Mouse (Mus musculus) embryonic fibroblast, embryonic 13.5 days (primary cell): Measurements from ENCODE around the gene Evpl.

Experiments used
- CTCF ChIP-seq: IDR thresholded peaks from 2 replicates; pipeline ENCODE4 v1.5.1; 2011; ENCODE audit warnings: mild to moderate bottlenecking, control low read depth, low read length, moderate library complexity, borderline replicate concordance; ENCODE audit not compliant: insufficient read depth
- POLR2A ChIP-seq: IDR thresholded peaks from 2 replicates; pipeline ENCODE4 v1.6.1; 2011; ENCODE audit warnings: low read depth, mild to moderate bottlenecking, control low read depth, low read length, moderate library complexity

GRCm38 (mm10) chr11:116272589-116273468, 35.0 kb upstream of the Evpl start:
- TF ChIP-seq CTCF (no peak), POLR2A (no peak)
